Mouse (Mus musculus) hindbrain, embryonic 16.5 days (tissue): ENCODE results near the gene Arglu1. TPM values are rescaled to one million over a fixed set of nuclear protein-coding genes. Genes with fewer than 3 reads are reported as not detected.

Experiments
- ATAC-seq: fragments of 200-750 bp; cut with Nextera tagmentation; 2 replicates; pipeline ENCODE4 v1.8.0; 2017; ENCODE audit warnings: moderate TSS enrichment, moderate library complexity
- H3K27ac ChIP-seq: fragments of 300-500 bp; sonication (generic); 2 replicates; pipeline ENCODE4 v1.5.1; 2014; ENCODE audit warnings: low read depth, mild to moderate bottlenecking, control low read depth, low read length, moderate library complexity
- H3K27me3 ChIP-seq: fragments of 300-500 bp; sonication (generic); replicated peaks from 2 replicates; pipeline ENCODE4 v1.6.1; 2014; ENCODE audit warnings: low read length; ENCODE audit not compliant: control insufficient read depth, insufficient read depth
- H3K36me3 ChIP-seq: fragments of 300-500 bp; sonication (generic); 2 replicates; pipeline ENCODE4 v1.6.1; 2014; ENCODE audit warnings: mild to moderate bottlenecking, low read length, moderate library complexity, mixed read lengths; ENCODE audit not compliant: control insufficient read depth, insufficient read depth
- H3K4me1 ChIP-seq: fragments of 300-500 bp; sonication (generic); 2 replicates; pipeline ENCODE4 v1.6.1; 2014; ENCODE audit warnings: low read depth, low read length; ENCODE audit not compliant: control insufficient read depth, insufficient read depth
- H3K4me2 ChIP-seq: fragments of 300-500 bp; sonication (generic); 2 replicates; pipeline ENCODE4 v1.6.1; 2014; ENCODE audit warnings: mild to moderate bottlenecking, low read length, control low read depth, moderate library complexity
- H3K4me3 ChIP-seq: fragments of 300-500 bp; sonication (generic); 2 replicates; pipeline ENCODE4 v1.5.1; 2014; ENCODE audit warnings: mild to moderate bottlenecking, low read length, control low read depth, moderate library complexity
- H3K9ac ChIP-seq: fragments of 300-500 bp; sonication (generic); 2 replicates; pipeline ENCODE4 v1.6.1; 2014; ENCODE audit warnings: low read depth, mild to moderate bottlenecking, control low read depth, low read length, moderate library complexity
- H3K9me3 ChIP-seq: fragments of 300-500 bp; sonication (generic); 2 replicates; pipeline ENCODE4 v1.6.1; 2014; ENCODE audit warnings: mild to moderate bottlenecking, low read length, moderate library complexity; ENCODE audit not compliant: control insufficient read depth
- WGBS: fragments of 180-500 bp; shearing (Covaris S2); extraction: QIAGEN DNeasy Blood & Tissue Kit; methylation state at CpG from one replicate; pipeline ENCODE4 v1.1.7; 2014; 5-methylcytosine and 5-hydroxymethylcytosine counted together
- polyA plus RNA-seq: library from polyadenylated mRNA; unstranded; fragments of >200 nt; fragmentation: Nextera tagmentation; extraction: Ambion mirVana; gene quantifications from 2 replicates; pipeline ENCODE4 v1.2.1, GENCODE M21; 2015

The Arglu1 gene
- polyA plus RNA-seq, 1 experiment from 2014 or later, result 111 TPM

DNA sequence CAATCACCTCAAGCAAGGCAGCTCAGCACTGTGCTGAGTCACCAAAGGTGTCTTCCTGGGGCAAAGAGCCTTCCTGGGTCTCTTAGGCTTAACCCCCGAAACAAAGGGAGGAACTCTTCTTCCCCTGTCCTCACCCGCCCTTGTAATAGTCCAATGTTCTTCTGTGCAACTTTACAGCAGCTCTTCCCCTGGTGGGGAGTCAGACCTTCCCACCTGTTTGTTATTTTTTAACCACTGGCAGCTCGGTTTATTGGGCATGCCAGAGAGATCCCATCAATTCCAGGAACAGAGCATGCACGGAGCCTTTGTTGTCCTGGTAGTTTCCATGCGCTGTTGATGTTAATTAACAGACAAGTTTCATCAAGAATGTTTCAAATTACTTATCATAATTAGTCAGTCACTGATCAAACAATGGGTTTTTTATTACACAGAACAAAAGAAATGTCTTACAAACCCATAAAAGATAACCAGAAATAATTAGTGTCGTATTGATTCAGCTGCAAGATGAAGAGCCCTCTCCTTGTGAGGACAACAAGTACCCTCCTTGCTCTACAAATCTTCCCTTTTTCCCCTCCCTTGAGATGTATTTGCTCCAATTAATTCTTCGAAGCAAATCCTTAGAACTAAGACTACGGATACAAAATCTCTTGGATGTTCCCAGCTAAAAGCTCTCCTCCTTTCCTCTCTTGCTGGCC lies 50.6 kb downstream of the Arglu1 start:
- H3K4me3 ChIP-seq, result no peak overlapping the region
- no peaks in the 10 kb centered on the region for H3K27me3 ChIP-seq
- no peak for ATAC-seq
- no peak overlapping the region for H3K4me2 ChIP-seq
- WGBS, result 34% methylated on average over 8 of the region's 8 CpGs
- H3K27ac ChIP-seq, result no peak overlapping the region
- H3K4me1 ChIP-seq, result peaks cover 3% of the 10 kb centered on the region; the same call in 1 of the 2 replicates
- H3K9ac ChIP-seq, result no peak overlapping the region
- H3K36me3 ChIP-seq, result no peaks in the 10 kb centered on the region
- H3K9me3 ChIP-seq, result no peaks in the 10 kb centered on the region

DNA sequence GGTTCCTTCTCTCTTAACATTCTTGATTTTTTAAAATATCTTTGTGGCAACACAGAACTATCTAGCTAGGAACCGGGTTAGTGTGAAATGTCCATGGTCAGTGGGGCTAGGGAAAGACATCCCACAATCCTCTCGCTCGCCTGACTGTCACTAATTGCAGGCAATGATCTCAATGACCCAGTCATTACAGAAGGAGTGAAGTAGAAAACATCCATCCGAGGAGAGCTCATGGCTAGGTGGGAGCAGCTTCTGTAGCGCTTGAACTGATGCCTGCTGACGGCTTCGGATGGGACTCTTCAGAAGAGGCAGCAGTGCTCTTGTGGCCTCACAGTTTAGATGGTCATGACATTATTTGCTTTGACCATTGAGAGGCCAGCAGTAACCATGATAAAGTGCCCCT lies 58.9 kb downstream of the Arglu1 start:
- Histone ChIP-seq H3K27me3 (no peaks in the 10 kb centered on the region), H3K9ac (no peak overlapping the region), H3K36me3 (no peaks in the 10 kb centered on the region), H3K4me1 (peaks cover 3% of the 10 kb centered on the region; the same call in 1 of the 2 replicates), H3K27ac (no peak overlapping the region), H3K4me3 (no peak overlapping the region), H3K4me2 (no peak overlapping the region), H3K9me3 (no peaks in the 10 kb centered on the region)
- 71% methylated on average over 7 of the region's 7 CpGs for WGBS
- no peak for ATAC-seq

DNA sequence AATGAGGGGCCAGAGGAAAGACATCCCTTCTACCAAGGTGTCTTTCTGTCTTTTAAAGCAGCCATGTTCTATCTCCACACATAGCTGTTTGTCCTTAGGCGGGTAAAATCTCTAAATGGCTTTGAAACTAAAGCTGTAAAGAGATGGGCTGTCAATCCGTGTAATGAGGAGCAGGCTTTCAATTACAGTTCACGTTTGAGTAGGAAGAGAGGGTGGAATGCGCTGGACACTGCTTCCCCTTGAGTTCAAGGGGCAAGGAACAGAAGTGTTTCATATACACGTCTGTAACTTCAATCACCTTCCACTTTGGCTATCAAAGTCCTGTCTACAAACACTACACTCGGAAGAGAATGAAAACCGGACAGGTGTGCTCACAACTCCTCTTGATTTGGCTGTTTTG lies 66.3 kb downstream of the Arglu1 start:
- Histone ChIP-seq H3K4me3 (no peak overlapping the region), H3K9ac (no peak overlapping the region), H3K4me1 (peaks cover 22% of the 10 kb centered on the region), H3K27ac (no peak overlapping the region), H3K27me3 (no peaks in the 10 kb centered on the region), H3K36me3 (peaks cover 9% of the 10 kb centered on the region), H3K9me3 (no peaks in the 10 kb centered on the region), H3K4me2 (no peak overlapping the region)
- ATAC-seq, result no peak
- 61% methylated on average over 7 of the region's 7 CpGs for WGBS

DNA sequence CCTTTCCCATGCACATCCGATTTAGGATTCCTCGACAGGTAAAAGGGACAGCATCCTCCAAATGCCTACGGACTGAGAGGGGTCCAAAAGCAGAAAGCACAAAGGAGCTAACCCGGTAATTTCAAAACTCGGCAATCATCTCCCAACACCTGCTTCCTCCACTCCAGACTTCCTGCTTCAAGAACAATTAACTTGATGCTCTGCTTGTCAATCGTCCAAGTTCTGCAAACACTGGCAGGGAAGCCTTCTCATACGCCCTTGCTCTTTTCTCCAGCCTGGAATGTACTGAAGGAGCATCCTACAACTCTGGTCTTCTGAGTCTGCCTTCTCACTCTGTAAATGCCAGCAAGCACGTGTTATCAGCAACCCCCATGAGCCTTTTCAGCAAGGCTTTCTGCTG lies 66.8 kb downstream of the Arglu1 start:
- WGBS, result 55% methylated on average over 8 of the region's 8 CpGs
- H3K9ac ChIP-seq, result no peak overlapping the region
- peaks cover 9% of the 10 kb centered on the region for H3K36me3 ChIP-seq
- no peak overlapping the region for H3K4me3 ChIP-seq
- H3K4me2 ChIP-seq, result no peak overlapping the region
- H3K9me3 ChIP-seq, result no peaks in the 10 kb centered on the region
- H3K27me3 ChIP-seq, result no peaks in the 10 kb centered on the region
- peaks cover 22% of the 10 kb centered on the region for H3K4me1 ChIP-seq
- H3K27ac ChIP-seq, result peak overlapping the region; percentile 42; the same call in 1 of the 2 replicates
- no peak for ATAC-seq

DNA sequence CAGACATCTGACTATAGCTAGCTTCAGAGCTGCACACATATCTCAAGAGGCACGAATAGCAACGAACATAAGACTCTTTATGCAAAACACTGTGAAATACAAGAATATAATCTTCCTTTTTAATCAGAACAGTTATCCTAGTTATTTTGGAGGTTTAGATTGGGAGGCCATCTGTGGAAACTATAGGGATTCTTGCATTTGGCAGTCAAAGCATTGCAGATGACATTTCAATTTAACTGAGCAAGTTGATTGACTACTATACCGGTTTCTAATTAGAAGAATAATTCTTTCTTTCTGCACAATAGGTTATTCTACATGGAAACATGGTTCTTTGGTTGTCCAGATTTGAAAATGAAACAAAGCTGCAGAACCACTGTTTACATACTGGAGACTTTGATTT lies 67.8 kb downstream of the Arglu1 start:
- H3K36me3 ChIP-seq, result peaks cover 9% of the 10 kb centered on the region
- peaks cover 22% of the 10 kb centered on the region for H3K4me1 ChIP-seq
- H3K4me2 ChIP-seq, result no peak overlapping the region; the same call in 1 of the 2 replicates
- no peaks in the 10 kb centered on the region for H3K9me3 ChIP-seq
- no peak overlapping the region for H3K4me3 ChIP-seq
- no peak overlapping the region for H3K9ac ChIP-seq
- peak; percentile 7; the same call in 1 of the 2 replicates for ATAC-seq
- no peaks in the 10 kb centered on the region for H3K27me3 ChIP-seq
- 70% methylated on average over 3 of the region's 3 CpGs for WGBS
- 0 out of 2 replicates have a peak overlapping the region, but pooled peaks have one; percentile 29 for H3K27ac ChIP-seq

DNA sequence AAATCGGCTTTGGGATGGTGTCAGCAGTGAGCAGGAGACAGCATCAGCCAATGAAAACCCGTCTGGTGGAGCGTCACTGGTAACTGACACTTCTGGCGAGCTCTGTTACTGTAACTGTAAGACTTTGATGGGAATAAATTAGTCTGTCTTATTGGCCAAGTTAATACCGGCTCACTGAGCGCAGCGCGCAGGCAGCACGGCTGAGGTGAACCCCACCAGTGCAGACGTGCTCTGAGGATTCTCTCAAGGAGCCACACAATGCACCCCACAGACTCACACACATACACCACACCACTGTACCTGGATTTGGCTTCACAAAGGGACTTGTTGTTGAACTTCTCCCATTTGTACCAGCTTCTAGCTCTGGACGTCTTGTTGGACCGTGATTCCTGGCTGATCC lies 68.3 kb downstream of the Arglu1 start:
- Histone ChIP-seq H3K4me3 (no peak overlapping the region), H3K27ac (0 out of 2 replicates have a peak overlapping the region, but pooled peaks have one; percentile 29), H3K4me1 (peaks cover 22% of the 10 kb centered on the region), H3K4me2 (peak overlapping the region; percentile 21; the same call in 1 of the 2 replicates), H3K36me3 (peaks cover 9% of the 10 kb centered on the region), H3K9me3 (no peaks in the 10 kb centered on the region), H3K9ac (no peak overlapping the region), H3K27me3 (no peaks in the 10 kb centered on the region)
- peak; percentile 48 for ATAC-seq
- WGBS, result 65% methylated on average over 12 of the region's 12 CpGs

DNA sequence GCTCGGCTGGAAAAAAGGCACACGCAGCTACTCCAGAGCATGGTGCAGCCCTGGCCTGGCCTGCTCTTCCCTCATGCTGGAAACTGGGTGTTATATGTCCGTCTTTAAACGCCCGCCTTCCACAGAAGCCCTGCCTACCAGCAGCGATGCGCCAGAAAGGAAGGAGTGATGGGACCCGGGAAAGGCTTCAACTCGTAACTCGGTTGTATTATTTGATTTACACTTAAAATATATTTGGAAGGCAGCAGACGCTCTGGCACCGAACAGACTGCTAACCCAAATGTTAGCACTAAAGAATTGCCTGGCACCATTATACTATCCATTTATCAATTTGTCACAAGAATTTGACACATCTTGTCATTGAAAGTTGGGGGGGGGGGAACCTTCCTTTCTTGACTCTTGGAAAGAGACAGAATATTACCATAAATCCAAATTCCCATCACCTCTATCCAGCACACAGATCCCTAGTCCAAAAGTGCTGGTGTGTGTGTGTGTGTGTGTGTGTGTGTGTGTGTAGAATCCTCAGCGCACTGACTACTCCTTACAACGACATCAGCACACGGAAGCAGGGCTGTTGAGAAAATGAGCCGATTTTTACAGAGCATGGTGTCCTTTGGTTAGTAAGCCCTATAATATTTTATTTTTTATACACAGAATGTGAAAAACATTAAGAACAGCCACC lies 68.9 kb downstream of the Arglu1 start:
- Histone ChIP-seq H3K36me3 (peaks cover 9% of the 10 kb centered on the region), H3K27me3 (no peaks in the 10 kb centered on the region), H3K4me2 (no peak overlapping the region; the same call in 1 of the 2 replicates), H3K4me1 (peaks cover 22% of the 10 kb centered on the region), H3K9me3 (no peaks in the 10 kb centered on the region), H3K4me3 (no peak overlapping the region), H3K9ac (no peak overlapping the region), H3K27ac (no peak overlapping the region)
- WGBS, result 75% methylated on average over 16 of the region's 16 CpGs
- peak; percentile 5; the same call in 1 of the 2 replicates for ATAC-seq

DNA sequence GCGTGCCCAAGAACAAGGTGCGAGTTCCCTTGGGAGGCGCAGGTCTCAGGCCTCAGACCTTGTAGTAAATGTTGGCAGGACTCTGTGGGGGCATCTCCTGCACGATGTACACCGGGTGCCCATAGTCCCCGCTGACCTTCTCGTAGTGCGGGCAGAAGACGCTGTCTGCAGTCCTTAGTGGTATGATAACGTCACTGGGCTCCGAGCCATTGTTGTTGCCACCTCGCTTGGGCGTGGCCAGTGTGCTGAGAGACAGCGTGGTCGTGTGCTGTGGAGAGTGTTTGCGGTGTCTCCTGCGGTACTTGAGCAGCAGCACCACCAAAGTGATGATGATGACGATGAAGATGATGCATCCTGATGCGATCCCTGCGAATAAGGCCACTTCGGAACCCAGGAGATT lies 69.8 kb downstream of the Arglu1 start:
- Histone ChIP-seq H3K4me2 (no peak overlapping the region), H3K4me3 (no peak overlapping the region), H3K4me1 (peaks cover 22% of the 10 kb centered on the region), H3K9ac (no peak overlapping the region), H3K27me3 (no peaks in the 10 kb centered on the region), H3K36me3 (peaks cover 9% of the 10 kb centered on the region), H3K9me3 (no peaks in the 10 kb centered on the region), H3K27ac (no peak overlapping the region)
- 85% methylated on average over 21 of the region's 21 CpGs for WGBS
- no peak for ATAC-seq
